Mouse (Mus musculus) lung, adult 18-20 months (tissue): ENCODE results near the gene Raly.

Experiments used
- DNase-seq, 2 experiments: peaks; one replicate each; pipeline ENCODE4 v3.0.0; 2022; ENCODE audit warnings: mixed read lengths in 2 of 2

Gene Raly

GRCm38 (mm10) chr2:154782856-154783650 lies 7.8 kb upstream of the Raly start:
- DNase-seq: no peak

GRCm38 (mm10) chr2:154785284-154785683 lies 5.6 kb upstream of the Raly start:
- DNase-seq: no peak

- no peak for DNase-seq
Measured at GRCm38 (mm10) chr2:154786187-154786586, 4.7 kb upstream of the Raly start.

- DNase-seq: no peak
Measured at GRCm38 (mm10) chr2:154786776-154787175, 4.1 kb upstream of the Raly start.

- no peak for DNase-seq
Measured at GRCm38 (mm10) chr2:154789381-154789780, 1.5 kb upstream of the Raly start.

- no peak for DNase-seq
Measured at GRCm38 (mm10) chr2:154789977-154790655, 780 bp upstream of the Raly start.

- peak; percentile 87 to 90 for DNase-seq
Measured at GRCm38 (mm10) chr2:154791661-154792642, 1.1 kb downstream of the Raly start.

GRCm38 (mm10) chr2:154803372-154803771 lies 12.5 kb downstream of the Raly start:
- DNase-seq: no peak

- no peak for DNase-seq
Measured at GRCm38 (mm10) chr2:154803845-154804244, 12.9 kb downstream of the Raly start.

- DNase-seq: no peak
Measured at GRCm38 (mm10) chr2:154807689-154808088, 16.8 kb downstream of the Raly start.

- DNase-seq: peak in 1 of 2 experiments; percentile 34
Measured at GRCm38 (mm10) chr2:154809107-154809762, 18.3 kb downstream of the Raly start.

- DNase-seq: no peak
Measured at GRCm38 (mm10) chr2:154810821-154811220, 19.9 kb downstream of the Raly start.

GRCm38 (mm10) chr2:154813426-154813825 lies 22.5 kb downstream of the Raly start:
- DNase-seq: no peak

GRCm38 (mm10) chr2:154817089-154817488 lies 26.2 kb downstream of the Raly start:
- no peak for DNase-seq

- DNase-seq: peak; percentile 21 to 42
Measured at GRCm38 (mm10) chr2:154817788-154818187, 26.9 kb downstream of the Raly start.

- no peak for DNase-seq
Measured at GRCm38 (mm10) chr2:154818599-154818998, 27.7 kb downstream of the Raly start.

GRCm38 (mm10) chr2:154820346-154820745 lies 29.4 kb downstream of the Raly start:
- DNase-seq: no peak

GRCm38 (mm10) chr2:154826054-154826538 lies 35.2 kb downstream of the Raly start:
- DNase-seq: no peak

- DNase-seq: no peak
Measured at GRCm38 (mm10) chr2:154827521-154827920, 36.6 kb downstream of the Raly start.

- no peak for DNase-seq
Measured at GRCm38 (mm10) chr2:154832471-154832870, 41.6 kb downstream of the Raly start.

- DNase-seq: no peak
Measured at GRCm38 (mm10) chr2:154834149-154834865, 43.4 kb downstream of the Raly start.

GRCm38 (mm10) chr2:154836537-154836936 lies 45.6 kb downstream of the Raly start:
- no peak for DNase-seq
